Mouse (Mus musculus): ENCODE measurements at regions not wholly inside any gene's neighbourhood (a gene's known extent, or its start where the extent isn't known, plus 50 kb on each side); places are given as distances from the start of the nearest gene placed in this dataset.
A peak's percentile ranks its signal among the peaks of the same experiment; 100 is the strongest.
"Not testable (repeated sequence)": the region's sequence is repeated elsewhere in the genome, so short reads cannot be mapped to it uniquely, and the experiment has no call there.

DNA sequence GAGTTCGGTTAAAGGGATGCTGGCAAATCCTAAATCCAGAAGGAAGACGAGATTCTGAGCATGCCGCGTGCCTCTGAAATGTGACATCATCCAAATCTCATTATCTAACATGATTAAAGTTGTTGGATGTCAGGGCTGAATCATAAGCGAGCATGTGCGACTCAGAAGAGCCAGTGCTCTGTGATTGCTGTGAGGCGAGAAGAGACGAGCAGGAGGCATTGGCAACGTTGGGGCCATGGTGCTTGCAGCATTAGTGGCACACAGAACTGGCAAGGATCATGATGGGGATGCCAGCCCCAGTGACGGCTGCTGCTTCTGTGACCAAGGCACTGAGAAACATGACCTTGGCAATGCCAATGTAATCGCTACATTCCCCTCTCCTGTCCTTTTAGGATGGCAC, 895.4 kb downstream of the Robo1 start:
- H3K27ac ChIP-seq (ENCODE audit: low read depth): no peak overlapping the region
- no peaks in the 10 kb centered on the region for H3K9me3 ChIP-seq (replicated peaks; ENCODE audit: control insufficient read depth, low read length)
- H3K4me3 ChIP-seq (ENCODE audit: low read depth, low read length): no peak overlapping the region
- no peaks in the 10 kb centered on the region for H3K36me3 ChIP-seq (replicated peaks; ENCODE audit: control insufficient read depth, insufficient read depth, low read length)
- no peaks in the 10 kb centered on the region for H3K27me3 ChIP-seq (ENCODE audit: control insufficient read depth, insufficient read depth, low read length)
- H3K9ac ChIP-seq (replicated peaks; ENCODE audit: low read depth, low read length): no peak overlapping the region
- DNase-seq (ENCODE audit: low spot score) (no peak), ATAC-seq (ENCODE audit: insufficient read depth, low read depth) (no peak)
- no peak overlapping the region for H3K4me2 ChIP-seq (ENCODE audit: low read depth, low read length)
- TF ChIP-seq CTCF (IDR thresholded peaks at IDR 0.05; ENCODE audit: low read depth) (no peak), EP300 (IDR thresholded peaks at IDR 0.05; ENCODE audit: low read depth) (no peak)
- WGBS: 79% methylated on average over 11 of the region's 11 CpGs
- no peaks in the 10 kb centered on the region for H3K4me1 ChIP-seq (ENCODE audit: control insufficient read depth, insufficient read depth)

DNA sequence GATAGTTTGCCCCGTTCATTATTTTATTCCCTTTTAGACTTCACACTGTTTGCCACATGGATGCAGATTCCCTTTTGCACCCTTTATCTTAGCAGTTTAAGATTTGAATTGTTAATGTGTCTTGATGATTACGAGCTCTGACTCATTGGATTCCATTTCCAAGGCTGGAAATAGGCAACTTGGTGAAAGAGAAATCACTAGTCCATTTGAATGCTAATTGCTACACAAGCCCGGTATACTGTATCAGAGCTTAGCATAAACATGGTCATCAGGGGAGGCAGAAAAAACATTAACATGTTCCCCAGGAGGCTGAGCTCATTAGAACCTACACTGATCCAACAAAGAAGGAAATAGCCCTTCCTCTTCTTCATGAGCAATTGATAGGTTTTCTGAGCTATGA, 892.9 kb downstream of the Robo1 start:
- no peak overlapping the region for H3K27ac ChIP-seq (ENCODE audit: low read depth)
- DNase-seq (ENCODE audit: low spot score): no peak
- ATAC-seq (ENCODE audit: insufficient read depth, low read depth): no peak
- TF ChIP-seq EP300 (IDR thresholded peaks at IDR 0.05; ENCODE audit: low read depth): no peak
- no peaks in the 10 kb centered on the region for H3K27me3 ChIP-seq (ENCODE audit: control insufficient read depth, insufficient read depth, low read length)
- no peaks in the 10 kb centered on the region for H3K36me3 ChIP-seq (replicated peaks; ENCODE audit: control insufficient read depth, insufficient read depth, low read length)
- no peaks in the 10 kb centered on the region for H3K9me3 ChIP-seq (replicated peaks; ENCODE audit: control insufficient read depth, low read length)
- H3K4me1 ChIP-seq (ENCODE audit: control insufficient read depth, insufficient read depth): no peaks in the 10 kb centered on the region
- no peak overlapping the region for H3K9ac ChIP-seq (replicated peaks; ENCODE audit: low read depth, low read length)
- H3K4me3 ChIP-seq (ENCODE audit: low read depth, low read length): no peak overlapping the region
- H3K4me2 ChIP-seq (ENCODE audit: low read depth, low read length): no peak overlapping the region
- 62% methylated on average over 3 of the region's 3 CpGs for WGBS

DNA sequence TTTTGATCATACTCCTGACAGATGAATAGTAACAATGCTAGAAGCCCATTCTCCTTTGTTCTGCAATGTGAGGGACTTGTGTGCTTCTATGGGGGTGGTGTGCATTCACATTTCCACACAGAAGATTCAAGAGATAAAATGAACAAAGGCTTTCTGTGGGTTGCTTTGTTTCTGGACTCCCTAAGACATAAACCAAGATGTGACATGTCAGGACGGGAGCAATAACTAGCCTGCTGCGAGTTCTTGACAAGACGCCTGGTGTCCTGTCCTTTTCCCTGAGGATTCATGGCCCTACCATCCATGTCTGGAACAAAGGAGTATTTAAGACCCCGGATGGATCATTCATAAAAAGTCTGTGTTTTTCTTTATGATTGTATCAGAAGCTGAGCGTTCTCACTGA, 874.7 kb downstream of the Robo1 start:
- no peaks in the 10 kb centered on the region for H3K27me3 ChIP-seq (ENCODE audit: control insufficient read depth, insufficient read depth, low read length)
- ATAC-seq (ENCODE audit: insufficient read depth, low read depth) (no peak), DNase-seq (ENCODE audit: low spot score) (no peak)
- no peaks in the 10 kb centered on the region for H3K36me3 ChIP-seq (replicated peaks; ENCODE audit: control insufficient read depth, insufficient read depth, low read length)
- no peak overlapping the region for H3K4me2 ChIP-seq (ENCODE audit: low read depth, low read length)
- TF ChIP-seq EP300 (IDR thresholded peaks at IDR 0.05; ENCODE audit: low read depth) (no peak), CTCF (IDR thresholded peaks at IDR 0.05; ENCODE audit: low read depth) (no peak)
- WGBS: 72% methylated on average over 5 of the region's 5 CpGs
- no peak overlapping the region for H3K27ac ChIP-seq (ENCODE audit: low read depth)
- no peaks in the 10 kb centered on the region for H3K4me1 ChIP-seq (ENCODE audit: control insufficient read depth, insufficient read depth)
- H3K9me3 ChIP-seq (replicated peaks; ENCODE audit: control insufficient read depth, low read length): no peaks in the 10 kb centered on the region
- no peak overlapping the region for H3K9ac ChIP-seq (replicated peaks; ENCODE audit: low read depth, low read length)
- no peak overlapping the region for H3K4me3 ChIP-seq (ENCODE audit: low read depth, low read length)

DNA sequence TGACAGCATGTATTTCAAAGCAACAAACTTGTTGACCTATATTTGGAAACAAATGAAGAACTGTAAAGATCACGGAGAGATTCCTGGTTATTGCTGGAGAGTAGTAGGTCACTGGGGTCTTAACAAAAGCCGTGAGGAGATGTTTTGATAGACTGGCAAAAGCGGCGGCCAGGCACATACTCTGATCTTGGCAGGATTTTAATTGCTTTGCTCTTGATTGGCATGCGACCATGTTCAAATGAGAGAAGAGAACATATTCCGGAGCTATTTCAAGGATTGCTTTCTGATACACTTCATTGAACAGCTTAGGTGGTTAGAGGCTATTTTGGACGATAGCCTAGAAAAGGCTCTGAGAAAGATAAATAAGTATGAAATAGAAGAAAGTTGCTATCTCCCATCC, 874.2 kb downstream of the Robo1 start:
- Histone ChIP-seq H3K4me1 (ENCODE audit: control insufficient read depth, insufficient read depth) (no peaks in the 10 kb centered on the region), H3K9ac (replicated peaks; ENCODE audit: low read depth, low read length) (no peak overlapping the region), H3K4me3 (ENCODE audit: low read depth, low read length) (no peak overlapping the region), H3K9me3 (replicated peaks; ENCODE audit: control insufficient read depth, low read length) (no peaks in the 10 kb centered on the region), H3K4me2 (ENCODE audit: low read depth, low read length) (no peak overlapping the region), H3K27me3 (ENCODE audit: control insufficient read depth, insufficient read depth, low read length) (no peaks in the 10 kb centered on the region), H3K27ac (ENCODE audit: low read depth) (no peak overlapping the region), H3K36me3 (replicated peaks; ENCODE audit: control insufficient read depth, insufficient read depth, low read length) (no peaks in the 10 kb centered on the region)
- TF ChIP-seq CTCF (IDR thresholded peaks at IDR 0.05; ENCODE audit: low read depth) (no peak), EP300 (IDR thresholded peaks at IDR 0.05; ENCODE audit: low read depth) (no peak)
- no peak for ATAC-seq (ENCODE audit: insufficient read depth, low read depth)
- no peak for DNase-seq (ENCODE audit: low spot score)
- WGBS: 72% methylated on average over 7 of the region's 7 CpGs

DNA sequence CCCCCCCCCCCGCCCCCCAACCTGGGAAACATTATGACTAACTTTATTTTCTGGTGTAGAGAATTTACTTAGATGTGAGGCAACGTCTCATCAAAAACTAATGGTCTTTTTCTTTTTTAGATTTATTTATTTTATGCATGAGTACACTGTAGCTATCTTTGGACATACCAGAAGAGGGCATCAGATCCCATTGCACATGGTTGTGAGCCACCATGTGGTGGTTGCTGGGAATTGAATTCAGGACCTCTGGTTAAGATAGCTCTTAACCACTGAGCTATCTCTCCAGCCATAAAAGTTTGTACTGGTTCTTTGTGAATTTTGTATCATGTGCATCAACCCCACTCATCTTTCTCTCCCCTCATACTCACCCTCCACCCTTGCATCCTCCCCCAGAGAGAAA, 847.3 kb downstream of the Robo1 start:
- peak; percentile 34; the same call in 1 of the 2 replicates for TF ChIP-seq CTCF (IDR thresholded peaks at IDR 0.05; ENCODE audit: low read depth)
- TF ChIP-seq EP300 (IDR thresholded peaks at IDR 0.05; ENCODE audit: low read depth): no peak
- H3K9me3 ChIP-seq (replicated peaks; ENCODE audit: control insufficient read depth, low read length): no peaks in the 10 kb centered on the region
- DNase-seq (ENCODE audit: low spot score) (no peak), ATAC-seq (ENCODE audit: insufficient read depth, low read depth) (no peak)
- no peaks in the 10 kb centered on the region for H3K36me3 ChIP-seq (replicated peaks; ENCODE audit: control insufficient read depth, insufficient read depth, low read length)
- no peaks in the 10 kb centered on the region for H3K27me3 ChIP-seq (ENCODE audit: control insufficient read depth, insufficient read depth, low read length)
- H3K4me3 ChIP-seq (ENCODE audit: low read depth, low read length): no peak overlapping the region
- no peak overlapping the region for H3K4me2 ChIP-seq (ENCODE audit: low read depth, low read length)
- H3K27ac ChIP-seq (ENCODE audit: low read depth): no peak overlapping the region
- 43% methylated on average over 2 of the region's 2 CpGs for WGBS
- no peaks in the 10 kb centered on the region for H3K4me1 ChIP-seq (ENCODE audit: control insufficient read depth, insufficient read depth)
- no peak overlapping the region for H3K9ac ChIP-seq (replicated peaks; ENCODE audit: low read depth, low read length)

DNA sequence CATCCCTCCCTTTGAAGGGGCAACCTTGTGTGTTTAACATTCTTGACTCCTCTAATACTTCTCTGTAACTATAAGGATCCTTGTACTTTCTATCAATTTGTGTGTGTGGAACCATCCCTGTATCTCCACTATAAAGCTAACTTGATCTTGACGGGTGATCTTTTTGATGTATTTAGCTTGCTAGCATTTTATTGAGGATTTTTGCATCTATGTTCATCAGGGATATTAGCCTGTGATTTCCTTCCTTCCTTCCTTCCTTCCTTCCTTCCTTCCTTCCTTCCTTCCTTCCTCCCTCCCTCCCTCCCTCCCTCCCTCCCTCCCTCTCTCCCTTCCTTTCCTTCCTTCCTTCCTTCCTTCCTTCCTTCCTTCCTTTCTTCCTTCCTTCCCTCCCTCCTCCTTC, 819.8 kb downstream of the Robo1 start:
- not testable (repeated sequence) for ATAC-seq (ENCODE audit: insufficient read depth, low read depth); H3K4me1 ChIP-seq (ENCODE audit: control insufficient read depth, insufficient read depth); H3K4me3 ChIP-seq (ENCODE audit: low read depth, low read length); H3K9me3 ChIP-seq (replicated peaks; ENCODE audit: control insufficient read depth, low read length); H3K36me3 ChIP-seq (replicated peaks; ENCODE audit: control insufficient read depth, insufficient read depth, low read length); H3K27ac ChIP-seq (ENCODE audit: low read depth); H3K9ac ChIP-seq (replicated peaks; ENCODE audit: low read depth, low read length); H3K4me2 ChIP-seq (ENCODE audit: low read depth, low read length); H3K27me3 ChIP-seq (ENCODE audit: control insufficient read depth, insufficient read depth, low read length); DNase-seq (ENCODE audit: low spot score)
- 81% methylated on average over 1 of the region's 1 CpGs for WGBS

Measured in heart, postnatal 0 days (tissue).